Mouse (Mus musculus): ENCODE measurements at regions not wholly inside any gene's neighbourhood (a gene's known extent, or its start where the extent isn't known, plus 50 kb on each side); places are given as distances from the start of the nearest gene placed in this dataset.

DNA sequence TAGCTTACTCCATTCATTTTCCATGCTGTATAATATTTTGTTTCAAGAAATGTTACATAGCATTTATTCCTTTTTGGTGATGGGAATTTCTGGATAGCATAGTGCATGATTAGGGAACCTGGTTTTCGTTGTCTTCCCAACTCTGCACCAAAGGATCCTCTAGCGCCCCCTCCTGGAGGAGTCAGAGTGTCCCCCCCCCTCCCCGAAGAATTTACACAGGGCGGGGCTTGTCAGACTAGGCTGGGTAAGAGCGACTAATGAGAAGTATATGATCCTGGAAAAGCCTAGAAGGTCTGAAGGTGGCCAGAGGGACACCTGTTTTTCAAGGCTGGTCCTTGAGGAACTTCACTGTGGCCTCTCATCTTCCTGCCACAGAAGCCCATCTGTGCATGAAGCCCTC is 79.9 kb upstream of the Shb start:
- Histone ChIP-seq H3K4me3 (ENCODE audit: extremely low read depth, insufficient read depth, insufficient read length) (no peak overlapping the region), H3K27me3 (ENCODE audit: control insufficient read depth, insufficient read depth, low read length) (no peaks in the 10 kb centered on the region), H3K4me1 (ENCODE audit: control insufficient read depth, insufficient read depth, insufficient read length) (no peaks in the 10 kb centered on the region), H3K36me3 (ENCODE audit: control insufficient read depth, insufficient read depth, low read length) (no peaks in the 10 kb centered on the region), H3K27ac (ENCODE audit: insufficient read depth, low read length) (no peak overlapping the region)
- WGBS, result 23% methylated on average over 5 of the region's 5 CpGs
- TF ChIP-seq CTCF (IDR thresholded peaks at IDR 0.05; ENCODE audit: extremely low read depth, insufficient read depth, insufficient read length, insufficient replicate concordance) (peak; percentile 40; the same call in 1 of the 2 replicates), POLR2A (IDR thresholded peaks at IDR 0.05; ENCODE audit: low read depth, low read length) (no peak)
- peak in 1 of 2 experiments; percentile 19 for DNase-seq (ENCODE audit: low read depth in 1 of 2, low spot score in 2 of 2)

GRCm38 (mm10) chr4:45610937-45611336 is 78.7 kb upstream of the Shb start:
- WGBS, result 85% methylated on average over 5 of the region's 5 CpGs
- TF ChIP-seq CTCF (IDR thresholded peaks at IDR 0.05; ENCODE audit: extremely low read depth, insufficient read depth, insufficient read length, insufficient replicate concordance), result no peak

GRCm38 (mm10) chr4:45606578-45606977 is 74.3 kb upstream of the Shb start:
- no peaks in the 10 kb centered on the region for H3K36me3 ChIP-seq (ENCODE audit: control insufficient read depth, insufficient read depth, low read length)
- WGBS, result 37% methylated on average over 7 of the region's 7 CpGs
- H3K27me3 ChIP-seq (ENCODE audit: control insufficient read depth, insufficient read depth, low read length), result no peaks in the 10 kb centered on the region
- TF ChIP-seq POLR2A (IDR thresholded peaks at IDR 0.05; ENCODE audit: low read depth, low read length) (no peak), CTCF (IDR thresholded peaks at IDR 0.05; ENCODE audit: extremely low read depth, insufficient read depth, insufficient read length, insufficient replicate concordance) (no peak)
- H3K27ac ChIP-seq (ENCODE audit: insufficient read depth, low read length), result no peak overlapping the region
- H3K4me3 ChIP-seq (ENCODE audit: extremely low read depth, insufficient read depth, insufficient read length), result no peak overlapping the region
- no peaks in the 10 kb centered on the region for H3K4me1 ChIP-seq (ENCODE audit: control insufficient read depth, insufficient read depth, insufficient read length)
- DNase-seq (ENCODE audit: low read depth in 1 of 2, low spot score in 2 of 2), result no peak

More at GRCm38 (mm10) chr4:45610937-45611336, 78.7 kb upstream of the Shb start:
- H3K36me3 ChIP-seq (ENCODE audit: control insufficient read depth, insufficient read depth, low read length), result no peaks in the 10 kb centered on the region
- H3K4me1 ChIP-seq (ENCODE audit: control insufficient read depth, insufficient read depth, insufficient read length), result no peaks in the 10 kb centered on the region
- no peak overlapping the region for H3K27ac ChIP-seq (ENCODE audit: insufficient read depth, low read length)
- DNase-seq (ENCODE audit: low read depth in 1 of 2, low spot score in 2 of 2), result no peak
- H3K27me3 ChIP-seq (ENCODE audit: control insufficient read depth, insufficient read depth, low read length), result no peaks in the 10 kb centered on the region
- no peak overlapping the region for H3K4me3 ChIP-seq (ENCODE audit: extremely low read depth, insufficient read depth, insufficient read length)

GRCm38 (mm10) chr4:45605681-45606080 is 73.4 kb upstream of the Shb start:
- Histone ChIP-seq H3K27ac (ENCODE audit: insufficient read depth, low read length) (no peak overlapping the region), H3K4me1 (ENCODE audit: control insufficient read depth, insufficient read depth, insufficient read length) (no peaks in the 10 kb centered on the region), H3K36me3 (ENCODE audit: control insufficient read depth, insufficient read depth, low read length) (no peaks in the 10 kb centered on the region), H3K27me3 (ENCODE audit: control insufficient read depth, insufficient read depth, low read length) (no peaks in the 10 kb centered on the region), H3K4me3 (ENCODE audit: extremely low read depth, insufficient read depth, insufficient read length) (no peak overlapping the region)
- DNase-seq (ENCODE audit: low read depth in 1 of 2, low spot score in 2 of 2), result no peak
- no peak for TF ChIP-seq POLR2A (IDR thresholded peaks at IDR 0.05; ENCODE audit: low read depth, low read length)
- TF ChIP-seq CTCF (IDR thresholded peaks at IDR 0.05; ENCODE audit: extremely low read depth, insufficient read depth, insufficient read length, insufficient replicate concordance), result no peak
- WGBS, result 92% methylated on average over 4 of the region's 4 CpGs

DNA sequence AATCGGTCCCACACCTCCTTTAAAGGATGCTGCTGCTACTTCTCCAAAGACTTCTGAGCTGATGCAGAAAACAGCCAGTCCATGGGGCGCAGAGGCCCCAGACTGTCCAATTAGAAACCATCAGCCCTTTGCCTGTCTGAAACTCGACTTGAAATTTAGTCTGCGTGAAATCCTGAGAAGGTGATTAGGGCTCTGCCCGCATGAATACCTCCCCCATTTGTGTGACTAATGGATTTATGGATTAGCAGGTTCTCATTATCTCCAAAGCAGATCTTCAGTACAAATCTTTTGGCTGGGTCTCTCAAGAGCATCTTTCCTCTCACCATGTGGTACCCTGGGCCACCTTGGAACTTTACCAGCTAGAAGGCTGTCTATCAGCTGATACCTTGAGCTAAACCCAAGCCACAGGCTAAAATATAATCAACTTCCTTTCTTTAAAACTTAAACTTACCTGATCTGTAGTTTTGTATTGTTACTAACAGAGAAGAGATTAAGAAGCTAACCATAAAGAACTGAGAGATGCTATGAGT is 72.1 kb upstream of the Shb start:
- Histone ChIP-seq H3K27ac (ENCODE audit: insufficient read depth, low read length) (no peak overlapping the region), H3K4me3 (ENCODE audit: extremely low read depth, insufficient read depth, insufficient read length) (no peak overlapping the region), H3K36me3 (ENCODE audit: control insufficient read depth, insufficient read depth, low read length) (no peaks in the 10 kb centered on the region), H3K4me1 (ENCODE audit: control insufficient read depth, insufficient read depth, insufficient read length) (no peaks in the 10 kb centered on the region), H3K27me3 (ENCODE audit: control insufficient read depth, insufficient read depth, low read length) (no peaks in the 10 kb centered on the region)
- DNase-seq (ENCODE audit: low read depth in 1 of 2, low spot score in 2 of 2), result no peak
- TF ChIP-seq POLR2A (IDR thresholded peaks at IDR 0.05; ENCODE audit: low read depth, low read length) (no peak), CTCF (IDR thresholded peaks at IDR 0.05; ENCODE audit: extremely low read depth, insufficient read depth, insufficient read length, insufficient replicate concordance) (no peak)
- 92% methylated on average over 5 of the region's 5 CpGs for WGBS

GRCm38 (mm10) chr4:45600520-45600919 is 68.2 kb upstream of the Shb start:
- no peak overlapping the region for H3K4me3 ChIP-seq (ENCODE audit: extremely low read depth, insufficient read depth, insufficient read length)
- no peaks in the 10 kb centered on the region for H3K27me3 ChIP-seq (ENCODE audit: control insufficient read depth, insufficient read depth, low read length)
- DNase-seq (ENCODE audit: low read depth in 1 of 2, low spot score in 2 of 2), result no peak
- H3K27ac ChIP-seq (ENCODE audit: insufficient read depth, low read length), result no peak overlapping the region
- TF ChIP-seq POLR2A (IDR thresholded peaks at IDR 0.05; ENCODE audit: low read depth, low read length), result no peak
- no peak for TF ChIP-seq CTCF (IDR thresholded peaks at IDR 0.05; ENCODE audit: extremely low read depth, insufficient read depth, insufficient read length, insufficient replicate concordance)
- no peaks in the 10 kb centered on the region for H3K4me1 ChIP-seq (ENCODE audit: control insufficient read depth, insufficient read depth, insufficient read length)
- WGBS, result 92% methylated on average over 9 of the region's 9 CpGs
- no peaks in the 10 kb centered on the region for H3K36me3 ChIP-seq (ENCODE audit: control insufficient read depth, insufficient read depth, low read length)

- Histone ChIP-seq H3K36me3 (ENCODE audit: control insufficient read depth, insufficient read depth, low read length) (no peaks in the 10 kb centered on the region), H3K4me1 (ENCODE audit: control insufficient read depth, insufficient read depth, insufficient read length) (no peaks in the 10 kb centered on the region), H3K4me3 (ENCODE audit: extremely low read depth, insufficient read depth, insufficient read length) (no peak overlapping the region), H3K27me3 (ENCODE audit: control insufficient read depth, insufficient read depth, low read length) (no peaks in the 10 kb centered on the region), H3K27ac (ENCODE audit: insufficient read depth, low read length) (no peak overlapping the region)
- no peak for TF ChIP-seq POLR2A (IDR thresholded peaks at IDR 0.05; ENCODE audit: low read depth, low read length)
- no peak for TF ChIP-seq CTCF (IDR thresholded peaks at IDR 0.05; ENCODE audit: extremely low read depth, insufficient read depth, insufficient read length, insufficient replicate concordance)
- 44% methylated on average over 3 of the region's 3 CpGs for WGBS
- no peak for DNase-seq (ENCODE audit: low read depth in 1 of 2, low spot score in 2 of 2)
Measured at GRCm38 (mm10) chr4:45593435-45593991, 61.2 kb upstream of the Shb start.
